Mouse (Mus musculus): Measurements from ENCODE around the gene Arhgap28. TPM values are rescaled to one million over a fixed set of nuclear protein-coding genes. Genes with fewer than 3 reads are reported as not detected.

Arhgap28 gene
- total and polyA plus RNA-seq, 3 experiments: 0.11 TPM; not detected in 2

DNA sequence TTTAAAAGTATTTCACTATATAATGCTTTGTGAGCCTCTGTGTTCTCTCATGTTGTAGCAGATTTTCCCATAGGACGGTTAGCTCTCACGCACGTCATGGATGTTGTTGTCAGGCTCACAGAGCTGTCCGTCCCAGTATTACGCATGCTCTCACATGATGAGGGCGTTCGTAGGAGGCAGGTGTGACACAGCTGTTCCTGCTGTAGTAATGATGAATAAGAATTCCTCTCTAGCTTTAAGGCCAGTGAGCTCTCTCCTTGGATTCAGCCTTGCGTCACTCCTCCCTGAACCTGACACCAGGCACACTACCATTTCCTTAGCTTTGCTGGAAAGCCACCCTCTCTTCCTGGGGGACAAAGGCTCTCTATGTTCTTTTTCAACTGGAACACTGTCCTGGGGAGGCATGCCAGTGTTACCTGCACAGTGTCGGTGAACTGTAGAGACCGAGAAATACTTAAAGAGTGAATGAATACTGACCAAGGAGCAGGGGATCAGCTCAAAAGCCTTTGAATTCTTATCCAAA is 96.3 kb downstream of the Arhgap28 start:
- ATAC-seq (ENCODE audit: extremely low read depth, insufficient number of reproducible peaks, low FRiP score, poor library complexity, severe bottlenecking) (no peak), DNase-seq (ENCODE audit: low spot score) (no peak)
- TF ChIP-seq GATA1 (IDR thresholded peaks at IDR 0.05; ENCODE audit: borderline replicate concordance, low read length) (no peak), TAL1 (conservative IDR thresholded peaks at IDR 0.05; ENCODE audit: low read depth, low read length) (no peak), GATA2 (IDR thresholded peaks at IDR 0.05; ENCODE audit: borderline replicate concordance, low read depth, low read length) (no peak), POLR2AphosphoS5 (IDR thresholded peaks at IDR 0.05; ENCODE audit: insufficient replicate concordance, low read depth, low read length) (no peak), CTCF (IDR thresholded peaks at IDR 0.05; ENCODE audit: low read depth, low read length) (no peak)
- H3K36me3 ChIP-seq (replicated peaks): no peaks in the 10 kb centered on the region
- H3K4me3 ChIP-seq (ENCODE audit: low read depth, low read length): no peak overlapping the region
- no peaks in the 10 kb centered on the region for H3K27me3 ChIP-seq (ENCODE audit: insufficient read depth, low read length)
- peaks cover 53% of the 10 kb centered on the region for H3K9me3 ChIP-seq (replicated peaks)
- no peaks in the 10 kb centered on the region for H3K4me1 ChIP-seq (ENCODE audit: insufficient read depth, low read depth, low read length)

DNA sequence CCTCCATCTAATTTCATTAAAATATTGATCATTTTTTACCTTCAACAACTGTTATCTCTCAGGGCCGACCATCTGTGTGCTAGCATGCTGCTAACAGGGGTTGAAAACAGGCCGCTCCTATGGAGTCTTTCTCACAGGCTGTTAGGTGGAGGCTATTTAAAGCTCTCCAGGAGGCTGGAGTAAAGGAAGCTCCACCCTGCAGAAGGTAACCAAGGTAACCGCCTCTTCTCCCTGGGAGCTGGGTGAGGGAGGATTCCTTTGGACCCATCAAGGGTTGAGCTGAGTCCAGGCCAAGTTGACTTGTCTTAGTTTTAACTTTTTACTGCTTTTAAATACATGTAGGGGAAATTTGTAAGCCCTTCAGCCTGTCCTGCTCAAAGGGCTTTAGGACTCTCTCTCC is 97.7 kb downstream of the Arhgap28 start:
- Histone ChIP-seq H3K9me3 (replicated peaks) (peaks cover 51% of the 10 kb centered on the region), H3K36me3 (replicated peaks) (no peaks in the 10 kb centered on the region), H3K4me1 (ENCODE audit: insufficient read depth, low read depth, low read length) (no peaks in the 10 kb centered on the region), H3K27me3 (ENCODE audit: insufficient read depth, low read length) (no peaks in the 10 kb centered on the region), H3K4me3 (ENCODE audit: low read depth, low read length) (no peak overlapping the region)
- TF ChIP-seq GATA2 (IDR thresholded peaks at IDR 0.05; ENCODE audit: borderline replicate concordance, low read depth, low read length): no peak
- no peak for TF ChIP-seq POLR2AphosphoS5 (IDR thresholded peaks at IDR 0.05; ENCODE audit: insufficient replicate concordance, low read depth, low read length)
- TF ChIP-seq GATA1 (IDR thresholded peaks at IDR 0.05; ENCODE audit: borderline replicate concordance, low read length): no peak
- TF ChIP-seq CTCF (IDR thresholded peaks at IDR 0.05; ENCODE audit: low read depth, low read length): no peak
- ATAC-seq (ENCODE audit: extremely low read depth, insufficient number of reproducible peaks, low FRiP score, poor library complexity, severe bottlenecking) (no peak), DNase-seq (ENCODE audit: low spot score) (no peak)

DNA sequence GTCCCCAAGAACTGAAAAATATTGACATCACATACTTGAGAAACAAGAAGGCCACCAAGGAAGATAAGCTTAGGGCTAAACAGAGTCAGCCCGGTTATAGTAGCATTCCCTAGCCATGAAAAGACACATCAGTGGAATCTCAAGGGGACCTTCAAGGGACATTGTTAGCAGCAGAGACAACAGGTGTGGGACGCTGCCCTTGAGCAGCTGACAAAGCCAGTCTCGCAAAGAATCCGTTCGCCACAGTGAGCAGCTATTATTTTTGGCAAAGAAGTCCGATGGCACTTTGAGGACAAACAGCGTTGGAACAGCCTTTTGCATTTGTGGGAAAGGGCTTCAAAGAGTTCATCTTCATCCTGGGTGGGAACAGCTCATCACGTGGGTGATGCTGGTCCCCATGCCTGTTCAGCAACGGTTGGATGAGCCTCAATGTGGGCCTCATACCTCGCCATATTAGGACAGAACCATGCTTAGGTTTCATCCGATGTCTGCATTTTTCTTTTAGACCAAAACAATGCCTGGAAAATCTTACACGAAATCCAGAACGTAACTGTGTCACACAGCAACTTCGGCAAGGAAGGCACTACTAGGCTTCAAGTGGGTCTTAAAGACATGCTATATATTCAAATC is 99.5 kb downstream of the Arhgap28 start:
- no peak for ATAC-seq (ENCODE audit: extremely low read depth, insufficient number of reproducible peaks, low FRiP score, poor library complexity, severe bottlenecking)
- H3K27me3 ChIP-seq (ENCODE audit: insufficient read depth, low read length): no peaks in the 10 kb centered on the region
- TF ChIP-seq GATA1 (IDR thresholded peaks at IDR 0.05; ENCODE audit: borderline replicate concordance, low read length): no peak
- TF ChIP-seq CTCF (IDR thresholded peaks at IDR 0.05; ENCODE audit: low read depth, low read length): no peak
- TF ChIP-seq GATA2 (IDR thresholded peaks at IDR 0.05; ENCODE audit: borderline replicate concordance, low read depth, low read length): no peak
- no peak for TF ChIP-seq POLR2AphosphoS5 (IDR thresholded peaks at IDR 0.05; ENCODE audit: insufficient replicate concordance, low read depth, low read length)
- TF ChIP-seq TAL1 (conservative IDR thresholded peaks at IDR 0.05; ENCODE audit: low read depth, low read length): no peak
- no peak overlapping the region for H3K4me3 ChIP-seq (ENCODE audit: low read depth, low read length)
- no peak for DNase-seq (ENCODE audit: low spot score)
- H3K4me1 ChIP-seq (ENCODE audit: insufficient read depth, low read depth, low read length): no peaks in the 10 kb centered on the region
- peaks cover 57% of the 10 kb centered on the region for H3K9me3 ChIP-seq (replicated peaks)
- no peaks in the 10 kb centered on the region for H3K36me3 ChIP-seq (replicated peaks)

DNA sequence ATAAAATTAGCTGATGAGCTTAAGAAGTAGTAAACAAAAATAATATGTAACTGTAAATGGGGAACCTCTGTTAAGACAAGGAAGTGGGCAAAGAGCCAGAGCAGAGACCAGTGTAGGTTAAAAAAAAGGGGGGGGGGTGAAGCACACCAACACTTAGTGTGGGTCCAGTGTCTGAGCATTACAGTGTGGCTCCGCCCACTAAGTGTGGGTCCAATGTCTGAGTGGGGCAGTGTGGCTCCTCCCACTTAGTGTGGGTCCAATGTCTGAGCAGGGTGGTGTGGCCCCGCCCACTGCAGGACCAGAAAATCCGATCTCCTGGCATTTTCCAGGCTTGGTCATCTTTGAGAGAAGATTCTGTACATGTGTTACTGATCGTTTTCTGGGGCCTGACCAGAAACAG is 101.1 kb downstream of the Arhgap28 start:
- DNase-seq (ENCODE audit: low spot score) (no peak), ATAC-seq (ENCODE audit: extremely low read depth, insufficient number of reproducible peaks, low FRiP score, poor library complexity, severe bottlenecking) (no peak)
- TF ChIP-seq POLR2AphosphoS5 (IDR thresholded peaks at IDR 0.05; ENCODE audit: insufficient replicate concordance, low read depth, low read length): no peak
- TF ChIP-seq GATA2 (IDR thresholded peaks at IDR 0.05; ENCODE audit: borderline replicate concordance, low read depth, low read length): no peak
- TF ChIP-seq CTCF (IDR thresholded peaks at IDR 0.05; ENCODE audit: low read depth, low read length): no peak
- no peak for TF ChIP-seq GATA1 (IDR thresholded peaks at IDR 0.05; ENCODE audit: borderline replicate concordance, low read length)
- TF ChIP-seq TAL1 (conservative IDR thresholded peaks at IDR 0.05; ENCODE audit: low read depth, low read length): no peak
- Histone ChIP-seq H3K4me3 (ENCODE audit: low read depth, low read length) (no peak overlapping the region), H3K27me3 (ENCODE audit: insufficient read depth, low read length) (no peaks in the 10 kb centered on the region), H3K4me1 (ENCODE audit: insufficient read depth, low read depth, low read length) (no peaks in the 10 kb centered on the region), H3K36me3 (replicated peaks) (no peaks in the 10 kb centered on the region), H3K9me3 (replicated peaks) (peaks cover 55% of the 10 kb centered on the region)

DNA sequence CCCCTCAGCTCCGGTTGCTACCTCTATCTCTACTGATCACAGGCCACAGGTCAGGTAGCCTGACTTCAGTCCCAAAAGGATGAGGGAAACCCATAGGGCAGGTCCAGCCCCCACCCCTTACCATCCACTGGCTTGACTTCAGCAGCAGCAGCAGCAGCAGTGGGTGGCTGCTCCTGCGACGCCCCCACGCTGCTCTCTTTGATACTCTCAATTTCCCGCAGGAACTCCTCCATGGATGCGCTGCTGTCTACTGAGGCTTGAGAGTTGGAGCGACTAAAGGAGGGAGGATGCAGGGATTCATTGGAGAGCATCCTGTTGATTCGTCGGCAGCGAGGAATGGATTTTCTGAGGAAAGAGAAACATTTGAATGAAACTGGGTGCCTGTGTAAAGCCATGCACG is 102.8 kb downstream of the Arhgap28 start:
- Histone ChIP-seq H3K4me1 (ENCODE audit: insufficient read depth, low read depth, low read length) (no peaks in the 10 kb centered on the region), H3K4me3 (ENCODE audit: low read depth, low read length) (no peak overlapping the region), H3K36me3 (replicated peaks) (no peaks in the 10 kb centered on the region), H3K27me3 (ENCODE audit: insufficient read depth, low read length) (no peaks in the 10 kb centered on the region), H3K9me3 (replicated peaks) (peaks cover 55% of the 10 kb centered on the region)
- ATAC-seq (ENCODE audit: extremely low read depth, insufficient number of reproducible peaks, low FRiP score, poor library complexity, severe bottlenecking): no peak
- TF ChIP-seq GATA1 (IDR thresholded peaks at IDR 0.05; ENCODE audit: borderline replicate concordance, low read length) (no peak), CTCF (IDR thresholded peaks at IDR 0.05; ENCODE audit: low read depth, low read length) (no peak), GATA2 (IDR thresholded peaks at IDR 0.05; ENCODE audit: borderline replicate concordance, low read depth, low read length) (no peak), POLR2AphosphoS5 (IDR thresholded peaks at IDR 0.05; ENCODE audit: insufficient replicate concordance, low read depth, low read length) (no peak), TAL1 (conservative IDR thresholded peaks at IDR 0.05; ENCODE audit: low read depth, low read length) (no peak)
- DNase-seq (ENCODE audit: low spot score): no peak

DNA sequence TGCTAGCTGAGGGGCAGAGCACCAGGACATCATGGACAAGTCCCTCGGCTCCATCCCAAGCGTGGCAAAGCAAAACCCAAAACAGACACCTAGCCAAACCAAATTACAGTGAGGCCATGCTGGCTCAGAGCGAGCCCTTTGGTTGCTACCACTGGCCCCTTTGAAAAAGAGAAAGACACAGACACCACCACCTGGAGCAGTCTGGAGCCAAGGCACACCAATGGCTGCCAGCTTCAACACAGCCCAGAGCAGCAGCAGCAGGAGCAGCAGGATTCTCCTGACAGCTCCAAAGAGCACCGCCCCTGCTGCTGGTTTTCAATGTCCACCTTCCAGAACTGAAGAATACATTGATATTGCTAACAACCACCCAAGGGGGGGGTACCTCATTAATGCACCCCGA is 104.5 kb downstream of the Arhgap28 start:
- Histone ChIP-seq H3K27me3 (ENCODE audit: insufficient read depth, low read length) (no peaks in the 10 kb centered on the region), H3K4me3 (ENCODE audit: low read depth, low read length) (no peak overlapping the region), H3K36me3 (replicated peaks) (no peaks in the 10 kb centered on the region), H3K9me3 (replicated peaks) (peaks cover 66% of the 10 kb centered on the region), H3K4me1 (ENCODE audit: insufficient read depth, low read depth, low read length) (no peaks in the 10 kb centered on the region)
- DNase-seq (ENCODE audit: low spot score): no peak
- ATAC-seq (ENCODE audit: extremely low read depth, insufficient number of reproducible peaks, low FRiP score, poor library complexity, severe bottlenecking): no peak
- no peak for TF ChIP-seq POLR2AphosphoS5 (IDR thresholded peaks at IDR 0.05; ENCODE audit: insufficient replicate concordance, low read depth, low read length)
- no peak for TF ChIP-seq GATA2 (IDR thresholded peaks at IDR 0.05; ENCODE audit: borderline replicate concordance, low read depth, low read length)
- no peak for TF ChIP-seq CTCF (IDR thresholded peaks at IDR 0.05; ENCODE audit: low read depth, low read length)
- TF ChIP-seq GATA1 (IDR thresholded peaks at IDR 0.05; ENCODE audit: borderline replicate concordance, low read length): no peak
- TF ChIP-seq TAL1 (conservative IDR thresholded peaks at IDR 0.05; ENCODE audit: low read depth, low read length): no peak

All from G1E (cell line).